Mouse (Mus musculus) mouse embryonic stem cell (cell line): ENCODE measurements around the gene Fasl.

ENCODE experiments used
- in situ Hi-C, 2 experiments: fragments of 300-500 bp; cut with MboI; formaldehyde crosslinking; loops; 1 replicate in 1 of 2; 3 replicates in 1 of 2; pipeline ENCODE4 v1.14.3; 2019 to 2020; ENCODE audit warnings: low sequenced_read_pairs in 2 of 2, low pct_unique_long_range_greater_than_20kb in 1 of 2, mixed read lengths in 1 of 2; ENCODE audit not compliant: unreplicated experiment in 1 of 2

Fasl gene

DNA sequence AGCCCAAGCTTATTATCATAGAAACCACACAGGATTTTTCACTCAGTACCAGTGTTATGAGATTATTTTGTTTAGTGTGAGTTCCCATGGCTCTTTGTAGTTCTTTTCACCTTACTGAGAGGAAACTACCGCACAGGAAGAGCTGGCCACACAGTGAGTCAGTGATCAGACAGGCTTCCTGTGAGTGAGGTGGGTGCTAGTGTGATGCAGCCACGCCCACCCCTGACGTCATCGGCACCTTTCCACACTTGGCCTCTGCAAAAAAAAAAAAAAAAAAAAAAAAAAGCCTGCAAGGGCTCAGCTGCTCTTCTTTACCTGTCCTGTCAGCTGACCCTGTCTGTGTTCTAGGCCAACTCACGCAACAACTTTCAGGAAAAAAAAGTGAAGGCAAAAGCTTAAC lies 21.6 kb downstream of the Fasl start:
- in situ Hi-C loops = no loop called here

DNA sequence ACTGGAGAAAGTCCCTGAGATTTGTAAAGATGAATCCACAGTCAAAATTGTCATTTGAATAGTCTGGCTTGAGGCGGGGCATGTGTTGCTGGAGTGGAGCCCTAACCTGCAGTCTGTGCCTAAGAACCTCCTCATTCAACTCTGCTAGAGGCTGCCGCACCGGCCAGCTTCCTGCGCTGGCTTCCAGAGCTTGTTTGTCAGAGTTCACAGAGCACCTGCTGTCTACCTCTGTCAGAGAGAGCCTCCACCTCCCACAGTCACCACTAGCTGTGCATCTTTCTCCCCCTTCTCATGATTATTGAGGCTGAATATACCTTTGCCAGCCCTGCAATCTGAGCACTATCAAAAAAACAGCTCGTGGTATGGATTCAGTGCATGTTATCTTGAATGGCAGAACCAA lies 22.4 kb downstream of the Fasl start:
- in situ Hi-C loops = no loop called here

DNA sequence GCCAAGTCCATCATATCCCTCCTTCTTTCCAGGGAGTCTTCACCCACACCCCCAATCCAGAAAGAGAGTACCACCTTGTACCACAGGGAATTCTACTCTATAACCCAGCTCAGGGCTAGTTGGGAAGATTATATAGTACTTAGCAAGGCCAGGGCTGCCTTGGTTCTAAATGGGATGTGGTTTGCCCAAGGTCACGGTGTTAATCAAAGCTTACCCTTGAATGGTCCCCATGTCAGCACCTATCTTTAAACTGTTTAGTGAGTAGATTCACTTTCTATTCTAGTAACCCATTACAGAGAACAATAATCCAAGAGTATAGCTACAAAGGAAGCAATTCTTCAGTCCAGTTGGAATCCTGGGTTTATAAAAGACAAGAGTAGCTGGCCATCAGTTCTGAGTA lies 23.3 kb downstream of the Fasl start:
- in situ Hi-C loops = no loop called here

DNA sequence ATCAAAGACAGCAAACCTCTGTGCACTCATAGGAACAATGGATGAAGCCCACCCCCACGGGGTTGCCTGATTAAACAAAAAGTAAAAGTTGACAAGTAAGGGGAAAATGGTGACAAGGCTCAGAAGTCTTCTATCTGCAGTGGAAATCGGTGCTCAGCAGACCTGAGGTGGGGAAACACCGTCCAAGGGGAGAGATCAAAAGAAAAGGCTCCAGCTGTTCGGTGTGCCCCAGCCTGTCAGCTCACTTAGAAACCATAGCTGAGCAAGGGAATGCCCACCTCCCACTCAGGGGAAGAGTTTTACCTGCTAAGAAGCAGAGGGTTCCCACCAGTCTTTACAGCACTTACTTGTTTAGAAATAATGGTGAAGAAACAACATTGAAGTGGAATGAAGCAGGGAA lies 26.7 kb downstream of the Fasl start:
- in situ Hi-C loops = no loop called here

DNA sequence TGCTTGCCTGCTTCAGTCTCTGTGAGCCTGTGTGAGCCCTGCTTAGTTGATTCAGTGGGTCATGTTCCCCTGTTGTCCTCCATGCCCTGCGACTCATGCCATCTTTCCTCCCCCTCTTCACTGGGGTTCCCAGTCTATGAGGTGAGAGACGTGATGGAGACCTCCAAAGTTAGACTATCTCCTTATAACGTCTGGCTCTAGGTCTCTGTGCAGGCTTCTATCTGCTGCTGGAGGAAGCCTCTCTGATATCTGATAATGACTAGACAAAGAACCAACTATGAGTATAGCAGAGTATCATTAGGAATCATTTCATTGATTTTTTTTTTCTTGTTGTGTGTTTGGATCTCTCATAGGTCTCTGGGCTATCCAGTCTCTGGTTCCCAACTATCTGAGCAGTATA lies 31.7 kb downstream of the Fasl start:
- in situ Hi-C loops = no loop called here

DNA sequence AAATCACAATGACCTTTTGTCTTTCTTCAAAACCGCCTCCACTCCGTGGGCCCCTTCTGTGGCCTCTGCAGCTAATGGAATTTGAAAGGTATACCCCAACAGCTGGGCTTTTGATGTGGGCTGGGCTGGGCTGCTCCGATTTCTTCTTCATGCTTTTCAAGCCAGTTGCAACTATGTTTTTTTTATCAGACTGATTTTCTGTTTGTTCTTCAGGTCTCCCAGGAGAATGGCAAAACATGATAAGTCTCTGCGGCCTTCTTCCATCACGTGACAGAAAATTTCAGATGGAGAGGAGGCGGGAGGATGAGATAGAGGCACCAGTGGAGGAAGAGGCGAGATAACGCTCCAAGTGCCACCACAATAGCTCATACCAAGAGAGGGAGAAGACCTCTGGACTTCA lies 37.0 kb downstream of the Fasl start:
- in situ Hi-C loops = no loop called here

DNA sequence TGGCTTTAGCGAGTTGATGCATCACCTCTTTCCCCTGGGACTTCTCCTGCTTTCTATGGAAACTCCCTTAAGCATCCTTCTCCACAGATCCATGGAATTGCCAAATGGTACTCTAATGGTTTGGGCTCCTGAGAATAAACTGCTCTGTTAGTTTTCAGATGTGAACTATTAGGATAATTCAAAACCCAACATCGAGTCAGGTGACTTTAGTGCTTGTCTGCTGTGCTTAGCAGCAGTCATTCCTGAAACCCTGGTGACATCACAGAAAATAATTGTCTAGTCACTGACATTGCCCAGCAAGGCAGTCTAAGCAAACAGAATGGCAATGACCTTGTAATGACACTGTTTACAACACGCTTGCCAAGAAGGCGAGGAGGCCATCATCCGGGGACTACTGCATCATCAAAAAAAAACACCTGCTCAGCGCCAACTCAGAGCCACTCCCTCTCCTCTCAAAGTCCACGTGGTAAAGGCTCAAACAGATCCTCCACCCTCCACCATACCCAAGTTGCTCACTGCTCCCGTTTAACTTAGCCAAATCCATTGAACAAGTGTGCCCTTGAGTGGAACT lies 37.7 kb downstream of the Fasl start:
- in situ Hi-C loops = no loop called here

DNA sequence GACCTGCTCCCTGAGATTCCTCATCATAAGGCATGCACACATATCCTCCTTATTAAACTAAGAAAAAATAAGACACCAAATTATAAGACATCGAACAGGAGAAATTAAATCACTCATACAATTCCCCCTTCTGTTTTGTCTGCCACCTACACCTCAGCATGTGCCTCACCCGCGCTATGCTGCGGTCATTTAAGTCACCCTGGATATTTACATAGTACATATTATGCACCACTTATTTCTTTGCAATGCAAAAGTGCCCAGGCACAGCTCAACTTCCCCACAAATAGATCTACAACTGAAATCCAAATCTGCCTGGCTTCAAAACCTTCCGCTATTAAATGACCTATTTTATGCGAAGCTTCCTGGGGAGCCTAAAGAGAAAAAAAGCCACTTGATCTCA lies 39.6 kb downstream of the Fasl start:
- in situ Hi-C loops = loop anchor here (5.0 to 10.0 kb wide), 2 partner anchors 219 to 226 kb away; partner anchors contain the start of genes 4930558K02Rik (in 1 of the 2) and Pigc (in 1 of the 2)

DNA sequence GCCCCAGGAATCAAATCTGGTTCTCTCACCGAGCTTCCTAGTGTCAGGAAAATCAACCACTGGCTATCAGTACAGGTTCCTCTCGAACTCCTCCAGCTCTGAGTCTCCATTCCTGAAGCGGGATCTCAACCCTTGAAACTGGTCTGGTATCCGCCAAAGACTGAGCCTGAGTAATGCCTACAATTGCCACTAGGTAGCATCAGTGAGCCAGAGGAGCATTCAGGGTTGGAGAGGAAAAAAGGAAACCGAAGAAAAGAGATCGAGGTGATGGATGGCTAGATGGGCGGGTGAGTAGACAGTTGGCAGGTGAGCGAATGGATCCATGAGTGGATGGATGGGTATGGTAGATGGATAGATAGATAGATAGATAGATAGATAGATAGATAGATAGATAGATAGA lies 40.2 kb downstream of the Fasl start:
- in situ Hi-C loops = loop anchor here (5.0 to 10.0 kb wide), 2 partner anchors 219 to 227 kb away; partner anchors contain the start of genes 4930558K02Rik (in 1 of the 2) and Pigc (in 1 of the 2)

DNA sequence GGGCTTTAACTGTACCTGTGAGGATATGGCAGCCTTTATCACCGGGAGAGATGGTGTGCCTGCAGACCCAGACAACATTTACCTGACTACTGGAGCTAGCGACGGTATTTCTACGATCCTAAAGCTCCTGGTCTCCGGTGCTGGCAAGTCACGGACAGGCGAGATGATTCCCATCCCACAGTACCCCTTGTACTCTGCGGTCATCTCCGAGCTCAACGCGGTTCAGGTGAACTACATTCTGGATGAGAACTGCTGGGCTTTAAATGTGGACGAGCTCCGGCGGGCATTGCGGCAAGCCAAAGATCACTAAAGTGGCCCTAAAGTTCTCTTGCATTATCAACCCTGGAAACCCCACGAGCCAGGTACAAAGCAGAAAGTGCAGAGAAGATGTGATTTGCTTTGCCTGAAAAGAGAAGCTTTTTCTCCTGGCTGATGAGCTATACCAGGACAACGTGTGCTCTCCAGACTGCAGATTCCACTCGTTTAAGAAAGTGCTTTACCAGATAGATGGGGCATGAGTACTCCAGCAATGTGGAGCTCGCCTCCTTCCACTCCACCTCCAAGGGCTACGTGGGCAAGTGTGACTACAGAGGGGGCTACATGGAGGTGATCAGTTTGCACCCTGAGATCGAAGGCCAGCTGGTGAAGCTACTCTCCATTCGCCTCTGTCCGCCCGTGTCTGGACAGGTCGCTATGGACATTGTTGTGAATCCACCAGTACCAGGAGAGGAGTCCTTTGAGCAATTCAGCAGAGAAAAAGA lies 41.6 kb downstream of the Fasl start:
- in situ Hi-C loops = loop anchor here (5.0 to 10.0 kb wide), 2 partner anchors 221 to 228 kb away; partner anchors contain the start of genes 4930558K02Rik (in 1 of the 2) and Pigc (in 1 of the 2)

DNA sequence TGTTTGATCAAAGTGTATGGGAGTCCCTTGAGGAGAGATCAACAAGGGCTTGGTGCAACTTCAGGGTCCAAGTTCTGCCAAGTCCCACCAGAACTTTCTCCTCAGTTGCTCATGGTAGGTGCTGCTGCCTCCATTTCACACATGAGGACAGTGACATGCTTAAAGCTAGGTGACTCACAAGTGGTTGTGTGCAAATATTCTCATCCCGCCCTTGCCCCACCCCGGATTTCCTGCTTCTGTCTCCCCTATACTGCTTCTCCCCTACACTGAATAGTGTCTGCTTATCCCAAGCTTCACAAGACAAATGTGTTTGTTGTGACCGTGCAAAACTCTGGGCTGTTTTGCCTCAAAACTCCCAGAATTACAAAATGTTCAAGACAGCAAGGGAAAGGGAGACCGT lies 43.4 kb downstream of the Fasl start:
- in situ Hi-C loops = loop anchor here (5.0 to 10.0 kb wide), 2 partner anchors 222 to 230 kb away; partner anchors contain the start of genes 4930558K02Rik (in 1 of the 2) and Pigc (in 1 of the 2)

DNA sequence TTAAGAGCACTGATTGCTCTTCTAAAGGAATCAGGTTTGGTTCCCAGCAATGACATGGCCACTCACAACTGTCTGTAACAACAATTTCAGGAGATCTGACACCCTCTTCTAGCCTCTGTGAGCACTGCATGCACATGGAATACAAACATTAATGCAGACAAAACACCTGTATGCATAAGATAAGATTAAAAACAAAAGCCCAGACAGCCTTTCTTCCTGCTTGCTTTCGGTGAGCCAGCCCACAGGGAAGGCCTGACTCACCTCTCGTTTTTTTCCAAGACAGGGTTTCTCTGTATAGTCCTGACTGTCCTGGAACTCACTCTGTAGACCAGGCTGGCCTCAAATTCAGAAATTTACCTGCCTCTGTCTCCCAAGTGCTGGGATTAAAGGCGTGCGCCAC lies 44.1 kb downstream of the Fasl start:
- in situ Hi-C loops = loop anchor here in 1 of 2 experiments (10.0 kb wide), 1 partner anchor 231 kb away; the partner anchor contains the start of gene 4930558K02Rik

DNA sequence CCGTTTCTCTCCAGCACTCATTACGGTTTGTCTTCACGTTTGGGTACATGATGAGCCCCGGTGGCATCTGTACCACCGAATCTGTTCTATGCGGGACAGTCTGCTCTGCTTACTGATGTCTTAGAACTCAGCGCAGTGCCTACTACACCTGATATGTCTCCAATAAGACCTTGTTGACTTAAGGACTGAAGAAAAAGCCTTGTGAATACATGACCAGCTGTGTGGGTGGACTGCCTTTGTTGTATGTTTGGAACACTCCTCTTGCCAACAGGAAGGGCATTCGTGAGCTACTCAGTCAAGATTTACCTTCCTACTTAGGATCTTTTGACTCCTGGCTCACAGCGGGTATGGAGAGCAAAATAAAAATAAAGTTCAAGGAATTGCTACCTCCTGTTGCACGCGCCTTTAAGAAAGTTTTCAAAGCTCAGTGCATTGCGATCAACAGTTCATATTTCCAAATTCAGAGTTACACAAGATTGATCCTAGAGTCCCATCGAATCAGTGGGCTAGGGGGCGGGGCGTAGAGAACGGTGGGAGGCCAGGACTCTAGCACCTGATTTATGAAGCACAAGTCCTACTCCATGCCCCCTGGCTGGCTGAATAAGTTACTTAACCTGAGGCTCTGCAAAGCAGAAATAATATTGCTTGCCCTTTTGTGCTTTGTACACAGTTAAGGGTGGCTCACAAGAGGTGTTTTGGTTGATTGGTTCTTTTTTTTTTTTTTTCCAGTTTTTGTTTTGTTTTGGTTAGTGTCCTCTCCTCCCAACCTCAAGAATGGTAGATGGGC lies 45.6 kb downstream of the Fasl start:
- in situ Hi-C loops = loop anchor here in 1 of 2 experiments (10.0 kb wide), 1 partner anchor 232 kb away; the partner anchor contains the start of gene 4930558K02Rik

DNA sequence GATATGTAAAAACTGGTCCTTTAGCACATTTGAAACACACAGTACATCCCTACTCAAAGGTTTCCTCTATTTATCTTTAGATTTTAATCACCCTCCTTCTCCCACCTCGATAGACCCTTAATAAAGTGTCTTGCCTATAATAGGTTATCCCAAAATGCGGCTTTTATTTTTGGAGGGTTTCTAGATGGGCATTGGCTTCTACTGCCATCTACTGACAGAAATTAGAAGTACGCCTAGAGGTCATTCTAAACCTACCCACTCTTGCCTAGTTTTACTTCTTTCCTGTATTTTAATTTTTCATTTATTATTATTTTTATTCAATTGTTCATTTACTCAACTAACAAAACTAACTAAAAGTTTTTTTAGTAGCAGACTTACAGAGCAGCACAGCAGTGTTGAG lies 51.4 kb downstream of the Fasl start:
- in situ Hi-C loops = no loop called here

DNA sequence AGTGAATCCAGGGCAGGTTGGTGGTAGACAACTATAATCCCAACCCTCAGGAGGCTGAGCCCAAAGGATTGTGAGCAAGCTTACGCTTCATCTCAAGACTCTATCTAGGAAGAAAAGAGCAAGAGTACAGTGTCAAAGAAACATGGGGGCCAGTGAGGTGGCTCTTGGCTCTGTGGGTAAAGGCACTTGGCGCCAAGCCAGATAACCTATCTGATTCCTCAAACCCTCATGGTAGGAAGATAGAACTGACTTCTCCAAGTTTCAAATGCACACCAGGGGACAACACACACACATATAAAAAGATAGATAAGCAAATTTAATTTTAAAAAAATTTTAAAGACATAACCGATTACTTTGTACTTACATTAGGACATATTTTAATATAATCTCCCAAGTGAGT lies 52.0 kb downstream of the Fasl start:
- in situ Hi-C loops = no loop called here

DNA sequence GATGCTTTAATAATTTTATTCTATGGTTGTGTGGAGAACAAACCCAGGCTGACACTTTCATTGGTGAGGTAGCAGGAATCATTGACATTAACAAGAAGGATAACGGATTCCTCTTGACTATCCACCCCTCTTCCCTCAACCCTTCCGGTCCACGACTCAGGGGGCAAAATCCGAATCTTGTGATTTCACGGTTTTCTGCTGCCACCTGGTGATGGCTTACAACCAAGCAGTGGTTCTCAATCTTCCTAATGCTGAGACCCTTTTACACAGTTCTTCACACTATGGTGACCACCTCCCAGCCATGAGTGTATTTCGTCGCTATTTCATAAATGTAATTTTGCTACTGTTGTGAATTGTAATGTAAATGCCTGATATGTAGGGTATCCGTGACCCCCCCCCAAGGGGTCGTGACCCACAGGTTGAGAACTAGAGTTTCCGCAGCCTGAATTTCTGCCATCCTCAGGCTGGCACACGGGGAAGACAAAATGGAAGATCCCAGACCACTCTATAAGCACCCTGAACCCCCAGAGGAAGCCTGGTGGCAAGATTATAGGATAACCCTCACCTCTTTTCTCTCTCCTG lies 52.7 kb downstream of the Fasl start:
- in situ Hi-C loops = no loop called here

DNA sequence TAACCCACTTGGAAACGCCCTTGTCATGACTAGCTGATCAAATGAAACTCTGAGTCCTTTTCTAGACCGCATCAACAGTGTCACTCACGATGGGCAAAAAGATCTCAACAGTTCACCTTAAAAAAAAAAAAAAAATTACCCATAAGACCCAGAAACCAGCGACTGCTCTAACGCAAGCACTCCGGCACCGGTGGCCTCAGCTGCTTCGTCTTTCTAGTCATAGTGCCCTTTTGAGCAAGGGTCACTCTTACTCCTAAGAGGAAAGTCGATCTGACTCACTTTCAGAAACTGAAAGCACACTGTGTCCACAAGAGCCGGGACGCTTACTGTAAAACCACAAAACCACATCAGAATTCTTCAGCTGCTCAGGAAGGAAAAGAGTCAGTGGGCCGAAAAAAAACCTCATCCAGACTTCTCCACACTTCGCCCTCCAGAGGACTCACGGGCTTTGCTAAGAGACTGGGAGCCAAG lies 53.5 kb downstream of the Fasl start:
- in situ Hi-C loops = no loop called here

DNA sequence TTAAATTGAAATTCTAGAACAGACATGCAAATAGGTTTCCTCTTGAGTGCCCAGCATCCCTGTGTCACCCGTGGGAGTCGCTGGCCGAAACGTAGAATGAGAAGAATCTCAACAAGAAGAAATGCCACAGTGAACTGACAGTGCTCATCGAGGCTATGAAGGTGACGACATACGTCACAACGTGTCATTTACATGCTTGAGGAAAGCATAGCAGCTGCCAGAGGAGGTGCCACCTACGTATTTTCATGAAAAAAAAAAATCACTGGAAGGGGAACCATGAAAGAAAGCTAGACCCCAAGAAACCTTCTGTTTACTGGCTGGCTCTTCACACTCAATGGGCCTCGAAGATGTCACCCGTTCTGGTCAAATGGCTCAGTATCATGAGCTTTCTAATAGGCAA lies 54.0 kb downstream of the Fasl start:
- in situ Hi-C loops = no loop called here
